Mouse (Mus musculus) neural tube, embryonic 12.5 days (tissue): Measurements from ENCODE around the gene Jsrp1. TPM values are rescaled to one million over a fixed set of nuclear protein-coding genes. Genes with fewer than 3 reads are reported as not detected.
A peak's percentile ranks its signal among the peaks of the same experiment; 100 is the strongest.

Experiments
- microRNA counts: library from miRNA; unstranded; fragments of <30 nt; microRNA quantifications from one replicate; lab custom pipeline; 2017
- microRNA-seq: library from miRNA; unstranded; fragments of <30 nt; microRNA quantifications from one replicate; pipeline ENCODE4, GENCODE M21; 2017
- polyA plus RNA-seq: library from polyadenylated mRNA; unstranded; fragments of >200 nt; fragmentation: Nextera tagmentation; extraction: Ambion mirVana; gene quantifications from 2 replicates; pipeline ENCODE4 v1.2.1, GENCODE M21; 2016

Jsrp1 gene
- polyA plus RNA-seq, 1 experiment from 2014 or later = 1.6 TPM

MicroRNAs within 50 kb of the gene (microRNA counts, 519-probe panel; counts per million panel counts)
- 342 counts per million, percentile 67 among the panel's probes with 10 or more counts for microRNA mmu-miR-1982 (lab: Ali Mortazavi, UCI)

Small RNA genes lying within 50 kb of the gene (microRNA-seq; reads per million reads assigned to microRNA genes)
- gene Mir1982 = 2.0 reads per million

Other genes with a start within 250 kb of the Jsrp1 start
- 7.3 and 7.5 TPM in 2 replicates for gene Klf16, start 236.2 kb downstream of the Jsrp1 start, polyA plus RNA-seq
- gene Abhd17a, start 223.2 kb downstream of the Jsrp1 start, polyA plus RNA-seq = 126 and 127 TPM in 2 replicates
- gene Scamp4, start 210.6 kb downstream of the Jsrp1 start, polyA plus RNA-seq = 60.8 and 63.9 TPM in 2 replicates
- 5.4 and 6.7 TPM in 2 replicates for gene Adat3, start 210.6 kb downstream of the Jsrp1 start, polyA plus RNA-seq
- 3.6 and 6.0 TPM in 2 replicates for gene Gm49322, start 207.5 kb downstream of the Jsrp1 start, polyA plus RNA-seq
- gene Csnk1g2, start 190.7 kb downstream of the Jsrp1 start, polyA plus RNA-seq = 173 and 192 TPM in 2 replicates
- gene Btbd2, start 156.4 kb downstream of the Jsrp1 start, polyA plus RNA-seq = 92.8 and 100 TPM in 2 replicates
- gene Mknk2, start 135.4 kb downstream of the Jsrp1 start, polyA plus RNA-seq = 86.5 and 88.5 TPM in 2 replicates
- 59.4 and 61.5 TPM in 2 replicates for gene Mob3a, start 111.5 kb downstream of the Jsrp1 start, polyA plus RNA-seq
- gene Izumo4, start 111.3 kb downstream of the Jsrp1 start, polyA plus RNA-seq = 28.6 and 29.3 TPM in 2 replicates
- gene Ap3d1, start 71.2 kb downstream of the Jsrp1 start, polyA plus RNA-seq = 93.9 and 95.1 TPM in 2 replicates
- gene Dot1l, start 58.3 kb downstream of the Jsrp1 start, polyA plus RNA-seq = 26.3 and 26.5 TPM in 2 replicates
- gene Sf3a2, start 15.3 kb downstream of the Jsrp1 start, polyA plus RNA-seq = 66.8 and 72.4 TPM in 2 replicates
- gene Plekhj1, start 14.9 kb downstream of the Jsrp1 start, polyA plus RNA-seq = 155 TPM in 2 replicates
- not detected in 2 replicates for gene Amh, start 8.3 kb downstream of the Jsrp1 start, polyA plus RNA-seq
- gene Oaz1, start 13.2 kb upstream of the Jsrp1 start, polyA plus RNA-seq = 1,342 and 1,429 TPM in 2 replicates
- gene Lingo3, start 30.5 kb upstream of the Jsrp1 start, polyA plus RNA-seq = 0.65 and 1.3 TPM in 2 replicates
- 265 and 274 TPM in 2 replicates for gene Lsm7, start 41.7 kb upstream of the Jsrp1 start, polyA plus RNA-seq
- gene Sppl2b, start 41.8 kb upstream of the Jsrp1 start, polyA plus RNA-seq = 51.2 and 51.3 TPM in 2 replicates
- gene Tmprss9, start 58.4 kb upstream of the Jsrp1 start, polyA plus RNA-seq = 0.06 and 0.10 TPM in 2 replicates
- gene Timm13, start 87.5 kb upstream of the Jsrp1 start, polyA plus RNA-seq = 282 and 323 TPM in 2 replicates
- gene Lmnb2, start 104.7 kb upstream of the Jsrp1 start, polyA plus RNA-seq = 57.1 and 61.3 TPM in 2 replicates
- gene Gadd45b, start 116.6 kb upstream of the Jsrp1 start, polyA plus RNA-seq = 7.9 and 8.0 TPM in 2 replicates
- gene Gng7, start 201.4 kb upstream of the Jsrp1 start, polyA plus RNA-seq = 11.2 and 14.0 TPM in 2 replicates
- gene Diras1, start 212.2 kb upstream of the Jsrp1 start, polyA plus RNA-seq = 16.6 and 16.8 TPM in 2 replicates
- gene Slc39a3, start 223.9 kb upstream of the Jsrp1 start, polyA plus RNA-seq = 33.9 and 40.2 TPM in 2 replicates
- 272 and 275 TPM in 2 replicates for gene Sgta, start 246.7 kb upstream of the Jsrp1 start, polyA plus RNA-seq